Mouse (Mus musculus): ENCODE results near the gene Mmel1.

Gene Mmel1

DNA sequence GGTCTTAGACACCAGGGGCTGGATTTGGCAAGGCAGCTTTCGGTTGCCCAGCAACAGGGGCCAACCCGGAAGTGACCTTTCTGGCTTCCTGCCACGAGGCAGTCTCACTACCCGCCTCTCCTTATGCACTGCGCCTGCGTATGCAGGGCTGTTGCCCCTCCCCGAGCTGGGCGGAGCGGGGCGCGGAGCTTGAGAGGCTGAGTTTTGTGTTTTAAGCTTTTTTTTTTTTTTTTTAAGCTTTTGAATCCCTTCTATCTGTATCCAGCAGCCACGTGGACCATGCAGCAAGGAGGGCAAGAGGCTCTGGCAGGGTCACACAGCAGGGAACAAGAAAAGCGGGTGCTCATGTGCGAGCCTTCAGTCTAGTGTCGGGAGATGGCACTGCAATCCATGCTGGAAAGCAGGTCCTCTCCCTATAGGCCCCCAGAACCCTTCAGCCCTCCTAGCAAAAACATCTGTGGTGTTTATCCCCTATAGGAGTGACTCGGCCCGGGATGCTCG, 5.1 kb upstream of the Mmel1 start:
- DNase-seq (ENCODE audit: low read depth): peak; percentile 79

DNA sequence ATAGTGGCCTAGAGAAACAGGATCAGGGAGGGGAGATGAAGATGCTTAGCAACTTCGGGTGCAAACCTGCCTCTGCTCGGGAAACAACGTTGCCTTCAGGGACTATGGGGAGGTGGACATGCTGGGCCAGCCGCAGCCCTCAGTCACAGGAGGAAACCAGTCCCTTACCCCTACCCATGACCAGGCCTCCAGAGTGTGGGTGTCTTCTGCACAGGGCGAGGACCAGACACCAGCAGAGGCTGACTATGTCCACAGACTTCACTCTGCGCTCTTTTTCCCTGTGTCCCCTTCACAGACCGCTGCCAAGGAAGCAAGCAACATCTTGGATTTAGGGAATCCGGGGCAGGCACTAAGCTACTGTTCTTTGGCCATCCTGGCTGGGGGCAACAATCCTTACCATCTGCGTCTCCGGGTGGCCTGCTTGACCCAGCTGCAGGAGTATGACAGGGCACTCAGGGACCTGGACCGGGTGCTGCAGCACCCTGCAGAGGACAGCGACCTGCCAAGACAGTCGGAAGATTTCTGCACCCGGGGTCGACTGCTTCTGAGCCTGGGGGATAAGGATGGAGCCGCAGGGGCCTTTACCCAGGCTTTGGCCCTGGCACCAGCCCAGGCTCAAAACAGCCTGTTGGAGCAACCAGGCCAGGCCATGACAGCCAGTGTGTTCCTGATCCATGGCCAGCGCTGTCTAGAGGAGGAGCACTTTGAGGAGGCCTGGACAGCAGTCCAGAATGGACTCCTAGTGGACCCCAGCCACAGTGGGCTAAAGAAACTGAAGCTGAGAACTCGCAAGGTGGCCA, 4.2 kb upstream of the Mmel1 start:
- no peak for DNase-seq (ENCODE audit: low read depth)

DNA sequence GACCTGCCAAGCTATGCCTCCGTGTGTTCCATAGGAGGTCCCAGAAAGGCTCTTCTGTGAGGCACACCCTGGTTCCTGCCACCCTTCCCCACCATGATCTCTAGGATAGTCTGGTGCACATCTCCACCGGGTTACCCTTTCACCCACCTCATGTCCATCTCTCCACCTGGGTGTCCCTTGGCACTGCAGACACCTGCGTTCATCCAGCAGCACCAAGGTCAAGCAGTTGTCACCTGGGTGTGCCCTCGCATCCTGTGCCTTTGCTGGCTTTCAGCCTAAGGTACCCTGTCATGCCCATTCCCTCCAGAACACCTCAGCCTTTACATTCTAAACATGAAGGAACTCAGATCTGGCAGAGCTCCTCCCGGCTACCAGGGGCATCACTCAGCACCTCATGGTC, 3.0 kb upstream of the Mmel1 start:
- DNase-seq (ENCODE audit: low read depth): no peak

DNA sequence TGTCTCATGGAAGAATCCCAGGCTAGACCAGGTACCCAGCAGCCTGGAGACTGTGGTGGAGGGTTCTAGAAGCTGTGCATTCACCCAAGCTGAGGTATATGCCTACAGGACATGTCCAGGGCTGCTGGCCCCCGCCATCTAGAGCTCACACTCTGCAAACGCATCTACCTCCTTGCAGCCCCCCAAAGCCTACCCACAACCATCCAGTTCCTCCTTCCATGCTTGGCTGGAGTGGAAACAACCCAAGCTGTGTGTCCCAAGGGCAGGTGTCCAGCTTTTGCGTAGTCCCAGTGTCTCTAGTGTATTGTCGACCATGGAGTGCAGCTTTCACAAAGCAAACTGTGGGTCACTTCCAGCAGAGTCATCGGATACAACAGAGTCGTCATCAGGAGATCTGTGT, 2.1 kb upstream of the Mmel1 start:
- DNase-seq (ENCODE audit: low read depth): no peak

DNA sequence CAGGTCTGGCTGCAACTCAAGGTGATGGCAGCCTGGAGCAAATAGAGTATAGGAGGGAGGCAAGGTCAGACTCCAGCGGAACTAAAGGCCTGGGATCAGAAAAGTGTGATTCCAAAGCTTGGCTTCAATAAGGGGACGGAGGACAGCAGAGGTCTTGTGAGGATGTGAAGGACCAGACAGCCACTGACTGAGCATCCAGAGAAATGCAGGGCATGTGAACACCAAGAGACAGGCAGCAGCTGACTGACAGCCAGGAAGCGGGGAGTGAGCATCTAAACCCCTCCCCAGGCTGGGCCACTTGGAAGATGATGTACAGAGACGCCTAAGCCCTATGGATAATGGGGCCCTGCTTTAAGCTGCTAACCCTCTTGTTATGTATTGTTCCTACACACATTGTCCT, 1.3 kb downstream of the Mmel1 start:
- no peak for DNase-seq (ENCODE audit: low read depth)

DNA sequence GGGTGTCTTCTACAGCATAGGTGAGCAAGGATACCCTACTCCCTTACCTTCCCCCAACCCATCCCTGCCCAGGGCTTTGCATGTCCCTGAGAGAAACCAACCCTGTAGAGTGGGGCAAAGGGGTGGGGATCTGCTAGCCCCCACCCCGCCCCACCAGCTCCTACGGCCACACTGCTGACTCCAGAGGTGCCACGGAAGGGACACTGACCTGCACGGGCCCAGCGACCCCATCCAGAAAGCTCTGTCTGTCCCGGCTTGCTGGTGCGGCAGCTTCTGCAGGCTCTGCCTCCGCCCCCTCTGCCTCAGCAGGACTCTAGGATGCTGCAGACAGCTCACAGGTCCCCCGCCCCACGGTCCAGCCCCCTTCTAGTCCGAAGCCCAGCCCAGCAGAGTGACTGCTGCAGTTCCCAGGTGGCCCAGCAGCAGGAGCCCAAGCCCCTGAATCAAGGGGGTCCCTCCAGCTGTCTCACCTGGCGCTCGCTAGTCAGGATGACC, 2.4 kb downstream of the Mmel1 start:
- no peak for DNase-seq (ENCODE audit: low read depth)

DNA sequence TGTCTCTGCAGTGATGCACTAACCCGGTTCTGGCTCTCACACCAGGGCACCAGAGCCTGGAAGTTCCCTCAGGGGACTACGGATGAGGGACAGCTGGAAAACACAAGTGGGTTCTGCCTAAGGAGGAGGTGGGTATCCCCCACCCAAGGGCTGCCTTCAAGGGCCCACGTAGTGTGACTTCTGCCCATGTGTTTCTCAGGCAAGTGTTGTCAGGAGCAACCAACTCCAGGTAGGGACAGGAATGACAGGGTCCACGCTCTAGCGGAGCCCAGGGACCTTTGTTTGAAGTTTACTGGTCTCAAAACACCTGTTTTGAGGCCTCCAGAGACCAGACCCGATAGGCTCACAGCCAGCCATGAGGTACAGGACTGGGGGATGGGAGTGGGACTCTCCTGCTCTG, 3.8 kb downstream of the Mmel1 start:
- DNase-seq (ENCODE audit: low read depth): no peak

DNA sequence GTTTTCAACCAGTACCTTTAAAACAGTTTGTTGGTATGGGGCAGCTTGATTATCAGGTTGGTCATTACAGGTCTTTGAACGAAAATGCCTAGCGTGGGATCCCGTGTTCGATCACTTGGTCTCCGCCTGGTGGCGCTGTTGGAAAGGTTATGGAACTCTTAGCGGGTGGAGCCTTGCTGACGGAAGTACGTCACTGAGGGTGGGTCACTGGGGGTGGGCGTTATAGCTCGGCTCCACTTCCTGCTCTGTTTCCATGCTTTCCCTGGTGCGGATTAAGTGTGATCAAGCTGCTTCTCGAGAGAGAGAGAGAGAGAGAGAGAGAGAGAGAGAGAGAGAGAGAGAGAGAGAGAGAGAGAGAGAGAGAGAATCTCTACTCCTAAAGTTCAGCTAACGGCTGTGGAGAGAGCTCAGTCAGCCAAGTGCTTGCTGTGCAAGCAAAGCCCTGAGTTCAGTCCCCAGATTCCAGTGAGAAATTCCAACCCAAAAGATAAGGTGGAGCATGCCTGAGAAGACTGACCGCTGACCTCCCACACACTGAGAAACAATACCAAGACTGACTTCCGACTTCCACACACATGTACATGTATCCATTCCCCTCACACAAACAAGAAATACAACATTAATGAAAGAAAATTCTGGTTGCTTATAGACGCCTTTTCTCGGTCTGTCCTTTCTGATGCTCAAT, 8.6 kb downstream of the Mmel1 start:
- DNase-seq (ENCODE audit: low read depth): peak; percentile 93

DNA sequence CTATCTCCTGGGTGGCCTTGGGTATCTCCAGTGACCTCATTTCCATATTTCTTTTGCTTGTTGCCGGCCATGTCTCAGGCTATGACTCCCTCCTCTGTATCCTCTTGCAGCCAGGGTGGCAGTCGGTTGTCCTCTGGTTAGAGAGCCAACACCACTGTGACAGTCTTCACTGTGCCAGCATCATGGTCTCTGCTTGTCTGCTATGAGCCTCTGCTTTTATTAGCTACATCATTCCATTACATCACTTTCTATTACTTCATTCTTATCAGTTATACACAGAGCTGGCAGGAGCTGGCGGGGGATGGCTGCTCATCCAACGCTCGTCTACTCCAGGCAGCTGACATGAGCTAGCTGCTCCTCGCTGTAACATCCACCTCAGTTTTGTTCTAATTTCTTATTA, 11.3 kb downstream of the Mmel1 start:
- peak; percentile 72 for DNase-seq (ENCODE audit: low read depth)

DNA sequence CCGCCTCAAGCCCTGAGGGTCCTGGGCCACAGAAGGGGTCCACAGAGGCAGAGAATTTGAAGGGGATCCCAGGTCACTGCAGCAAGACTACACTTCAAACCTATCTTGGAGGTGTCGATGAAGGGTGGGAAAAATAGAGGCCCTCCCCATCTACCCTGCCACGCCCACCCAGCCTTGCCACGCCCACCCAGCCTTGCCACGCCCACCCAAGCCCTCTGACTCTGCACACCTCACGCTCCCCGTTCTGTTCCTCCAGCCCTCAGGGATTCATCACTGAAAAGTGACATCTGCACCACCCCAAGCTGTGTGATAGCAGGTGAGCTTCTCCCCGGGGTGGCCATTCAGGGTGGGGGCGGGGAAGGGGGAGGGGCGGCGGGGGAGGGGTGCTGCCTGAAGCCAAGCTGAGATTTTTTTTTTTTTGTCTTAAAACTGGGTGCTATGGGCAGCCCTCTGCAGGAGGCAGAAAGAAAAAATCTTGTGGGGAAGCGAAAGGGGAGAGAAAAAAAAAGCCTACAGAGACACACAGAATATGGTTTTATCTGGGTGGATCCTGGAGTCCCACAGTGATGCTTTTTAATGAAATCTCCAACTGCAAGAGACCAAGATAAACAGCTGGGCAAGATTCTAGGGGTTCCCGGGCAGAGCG, 12.8 kb downstream of the Mmel1 start:
- DNase-seq (ENCODE audit: low read depth): no peak

DNA sequence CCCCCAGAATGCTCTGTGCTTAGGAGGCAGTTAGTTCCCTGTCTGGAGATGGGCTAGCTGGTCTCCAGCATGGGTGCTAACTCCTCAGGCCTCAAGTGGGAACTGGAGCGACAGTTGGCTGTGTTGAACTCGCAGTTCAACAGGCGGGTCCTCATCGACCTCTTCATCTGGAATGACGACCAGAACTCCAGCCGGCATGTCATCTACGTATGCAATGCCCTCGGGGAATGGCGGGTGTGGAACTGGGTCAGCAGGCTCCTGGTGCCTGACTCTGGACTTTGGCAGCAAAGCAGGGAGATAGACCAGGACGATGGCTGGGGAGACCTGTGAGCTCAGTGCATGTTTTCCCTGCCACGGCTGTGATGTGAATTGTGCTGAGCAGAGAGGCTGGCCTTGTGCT, 16.0 kb downstream of the Mmel1 start:
- no peak for DNase-seq (ENCODE audit: low read depth)

DNA sequence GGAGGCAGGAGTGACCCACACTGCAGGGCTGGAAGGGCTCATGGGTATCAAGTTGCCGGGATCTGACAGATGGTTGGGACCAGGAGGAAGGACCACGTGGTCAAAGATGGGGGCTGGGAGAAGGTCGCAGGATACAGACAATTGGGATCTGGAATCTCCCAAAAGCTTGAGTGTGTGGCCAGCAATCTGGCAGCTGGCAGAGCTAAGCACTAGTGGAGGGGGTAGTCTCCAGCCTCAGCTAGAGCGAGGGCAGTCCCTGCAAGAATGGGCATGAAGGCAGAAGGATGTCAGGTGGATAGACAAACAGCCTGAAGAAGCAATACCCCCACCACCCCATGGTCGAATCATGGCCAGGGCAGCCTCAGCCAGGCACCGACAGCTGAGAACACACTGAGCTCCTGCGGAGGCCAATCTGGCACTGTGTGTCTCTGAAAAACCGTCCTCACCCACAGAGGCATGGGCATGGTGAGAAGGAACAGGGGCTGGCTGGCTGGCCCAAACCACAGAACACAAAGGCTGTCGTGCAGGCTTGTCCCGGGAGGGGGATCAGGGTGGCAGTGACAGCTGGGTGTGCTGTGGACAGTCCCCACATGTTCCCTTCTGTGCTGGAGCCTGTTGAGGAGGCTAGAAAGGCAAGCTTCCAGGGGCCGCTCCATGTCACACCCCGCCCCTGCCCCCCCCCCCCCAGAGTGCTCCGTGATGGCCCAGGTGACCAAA, 17.6 kb downstream of the Mmel1 start:
- DNase-seq (ENCODE audit: low read depth): no peak

DNA sequence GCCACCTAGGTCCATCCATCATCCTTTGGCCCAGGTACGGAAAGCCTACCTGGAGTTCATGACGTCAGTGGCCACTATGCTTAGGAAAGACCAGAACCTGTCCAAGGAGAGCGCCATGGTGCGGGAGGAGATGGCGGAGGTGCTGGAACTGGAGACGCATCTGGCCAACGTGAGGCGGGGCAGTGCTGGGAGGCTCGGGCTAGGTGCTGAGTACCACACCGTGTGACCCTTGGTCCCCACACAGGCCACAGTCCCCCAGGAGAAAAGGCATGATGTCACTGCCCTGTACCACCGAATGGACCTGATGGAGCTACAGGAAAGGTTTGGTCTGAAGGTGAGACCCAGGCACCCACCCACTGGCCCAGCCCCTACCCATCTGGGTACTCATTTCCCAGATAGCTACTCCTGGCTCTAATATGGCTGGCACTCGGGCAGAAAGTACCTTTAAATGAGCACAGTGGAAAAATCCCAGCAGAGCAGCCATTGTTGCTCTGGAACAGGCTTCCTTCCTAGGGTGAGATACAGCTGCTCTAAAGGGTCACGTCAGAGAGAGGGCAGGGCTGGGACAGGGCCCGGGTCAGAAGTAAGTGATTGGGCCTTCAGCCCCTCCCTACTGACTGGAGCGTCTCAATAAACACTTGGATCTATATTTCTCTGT, 18.3 kb downstream of the Mmel1 start:
- no peak for DNase-seq (ENCODE audit: low read depth)

DNA sequence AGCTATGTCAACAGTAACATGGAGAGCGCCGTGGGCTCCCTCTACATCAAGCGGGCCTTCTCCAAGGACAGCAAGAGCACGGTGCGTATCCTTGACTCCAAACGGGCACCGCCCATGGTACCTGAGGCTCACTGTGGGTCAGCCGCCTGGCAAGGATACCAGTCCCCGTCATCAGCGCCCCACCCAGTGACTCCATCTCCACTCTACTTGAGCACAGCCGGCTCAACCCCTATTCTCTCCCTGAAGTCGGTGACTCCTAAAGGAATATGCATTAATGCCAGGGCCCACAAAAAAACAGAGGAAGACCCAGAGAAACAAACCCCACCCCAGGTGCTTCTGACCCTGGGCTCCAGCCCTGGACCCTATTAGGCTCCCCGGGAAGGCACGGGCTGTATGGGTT, 21.5 kb downstream of the Mmel1 start:
- no peak for DNase-seq (ENCODE audit: low read depth)

DNA sequence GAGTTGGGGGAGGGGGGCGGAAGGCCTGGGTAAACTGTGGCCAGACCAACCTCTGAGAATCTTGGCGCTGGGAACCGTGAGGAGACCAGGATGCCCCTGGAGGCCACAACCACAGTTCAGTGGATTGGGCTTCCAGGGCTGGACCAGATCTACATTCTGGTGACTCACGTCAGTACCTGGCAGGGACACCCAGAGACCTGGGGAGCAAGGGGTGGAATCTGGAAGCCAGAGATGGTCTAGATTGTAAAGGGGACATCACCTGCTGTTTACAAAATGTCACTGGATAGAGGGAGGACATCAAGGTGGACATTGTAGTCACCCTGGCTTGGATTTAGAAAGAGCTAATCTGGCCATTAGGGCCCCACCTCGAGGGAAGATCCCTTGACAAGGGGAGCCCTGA, 26.2 kb downstream of the Mmel1 start:
- no peak for DNase-seq (ENCODE audit: low read depth)

DNA sequence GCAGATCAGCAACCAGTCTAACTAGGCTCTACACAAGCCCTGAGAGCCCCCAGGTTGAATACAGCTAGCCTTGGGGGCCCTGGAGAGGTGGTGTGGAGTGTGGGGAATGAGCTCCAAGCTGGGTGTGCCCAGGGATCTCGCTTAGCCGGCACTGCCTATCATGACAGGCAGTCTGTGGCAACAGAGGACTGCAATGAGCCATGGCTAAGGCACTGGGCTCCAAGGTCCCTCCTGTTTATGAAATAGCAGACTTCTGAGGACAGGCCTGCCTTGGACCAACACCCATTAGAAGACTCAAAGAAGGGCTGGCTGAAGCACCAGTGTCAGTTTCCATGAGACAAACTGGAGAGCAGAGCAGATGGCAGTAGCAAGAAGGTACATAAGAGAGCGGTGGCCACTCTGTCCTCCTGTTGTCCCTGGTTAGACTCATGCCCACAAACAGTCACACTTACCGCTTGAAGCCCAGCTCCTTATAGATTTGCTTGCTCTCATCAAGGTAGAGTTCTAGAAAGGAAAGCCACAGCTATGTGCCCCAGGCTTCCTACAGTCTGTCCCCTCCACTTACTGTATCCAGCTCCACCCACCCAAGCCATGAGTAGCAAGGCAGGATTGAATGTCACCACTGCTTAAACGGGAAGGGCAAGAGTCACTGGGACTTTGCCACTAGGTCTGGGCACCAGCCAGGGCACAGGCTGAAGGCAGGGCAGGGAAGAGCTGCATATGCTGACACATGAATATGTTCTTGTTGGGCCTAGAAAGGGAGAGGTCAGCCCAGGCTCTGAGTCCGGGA, 28.5 kb downstream of the Mmel1 start:
- no peak for DNase-seq (ENCODE audit: low read depth)

DNA sequence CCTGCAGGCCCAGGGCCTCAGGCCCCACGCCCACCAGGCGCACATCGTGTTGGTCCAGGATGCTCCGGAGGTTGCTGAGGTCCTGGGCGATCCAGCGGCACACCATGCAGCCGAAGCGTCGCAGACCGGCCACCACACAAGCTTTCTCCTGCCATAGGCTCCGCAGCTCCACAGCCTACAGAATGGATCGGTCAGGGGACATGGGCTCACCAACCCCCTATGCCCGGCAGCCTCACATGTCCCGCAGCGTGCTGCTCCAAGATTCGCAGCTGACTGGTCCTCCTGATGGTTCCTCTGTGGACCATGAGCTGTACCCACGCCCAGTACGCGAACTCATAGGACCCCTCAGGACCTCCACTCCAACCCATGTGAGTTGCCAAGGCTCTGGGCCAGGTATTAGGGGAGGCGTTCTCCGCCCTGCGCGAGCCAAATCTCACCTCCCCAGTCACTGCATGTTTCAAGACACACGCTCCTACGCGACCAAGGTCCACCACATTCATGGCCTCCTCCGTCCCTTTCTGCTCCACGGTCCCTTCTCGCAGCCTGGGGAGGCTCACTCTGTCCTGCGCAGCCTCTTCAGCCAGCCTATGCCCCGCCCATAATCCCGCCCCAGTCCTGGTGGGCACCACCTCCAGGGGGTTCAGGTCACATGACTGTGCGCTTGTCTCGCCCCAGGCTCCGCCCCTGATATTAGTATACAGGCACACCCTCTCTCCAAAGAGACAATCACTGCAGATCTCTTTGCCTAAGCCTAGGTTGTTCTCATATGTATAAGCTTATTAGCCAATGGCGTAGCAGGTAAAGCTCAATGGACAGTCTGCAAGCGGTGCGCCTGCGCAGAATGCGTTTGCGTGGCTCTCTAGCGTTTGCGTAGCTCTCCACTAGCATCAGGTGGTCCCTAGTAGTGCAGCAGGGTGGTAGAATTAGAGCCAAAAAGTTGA, 29.4 kb downstream of the Mmel1 start, which contains the start of gene Fam213b:
TSS of gene Fam213b (minus strand) at position 630 of the 941 bp plus-strand sequence.
- DNase-seq (ENCODE audit: low read depth): peak; percentile 86

DNA sequence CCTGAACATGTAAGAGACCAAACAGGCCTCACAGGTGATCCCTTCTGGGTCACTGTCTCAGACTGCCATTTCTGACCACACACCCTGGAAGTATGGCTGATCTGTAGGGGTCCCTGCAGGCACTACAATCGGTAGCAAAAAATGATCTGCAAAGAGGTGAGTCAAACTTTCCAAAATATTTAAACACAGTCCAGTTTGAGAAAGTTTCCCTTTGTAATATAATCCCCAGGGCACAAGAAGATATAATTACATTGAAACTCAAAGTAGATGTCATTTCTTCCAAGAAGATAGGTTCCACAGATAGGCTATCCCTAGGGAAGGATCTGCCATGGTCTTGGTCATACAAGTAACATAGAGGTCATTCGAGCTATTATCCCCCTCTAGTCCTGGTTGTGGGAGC, 33.0 kb downstream of the Mmel1 start:
- DNase-seq (ENCODE audit: low read depth): no peak

DNA sequence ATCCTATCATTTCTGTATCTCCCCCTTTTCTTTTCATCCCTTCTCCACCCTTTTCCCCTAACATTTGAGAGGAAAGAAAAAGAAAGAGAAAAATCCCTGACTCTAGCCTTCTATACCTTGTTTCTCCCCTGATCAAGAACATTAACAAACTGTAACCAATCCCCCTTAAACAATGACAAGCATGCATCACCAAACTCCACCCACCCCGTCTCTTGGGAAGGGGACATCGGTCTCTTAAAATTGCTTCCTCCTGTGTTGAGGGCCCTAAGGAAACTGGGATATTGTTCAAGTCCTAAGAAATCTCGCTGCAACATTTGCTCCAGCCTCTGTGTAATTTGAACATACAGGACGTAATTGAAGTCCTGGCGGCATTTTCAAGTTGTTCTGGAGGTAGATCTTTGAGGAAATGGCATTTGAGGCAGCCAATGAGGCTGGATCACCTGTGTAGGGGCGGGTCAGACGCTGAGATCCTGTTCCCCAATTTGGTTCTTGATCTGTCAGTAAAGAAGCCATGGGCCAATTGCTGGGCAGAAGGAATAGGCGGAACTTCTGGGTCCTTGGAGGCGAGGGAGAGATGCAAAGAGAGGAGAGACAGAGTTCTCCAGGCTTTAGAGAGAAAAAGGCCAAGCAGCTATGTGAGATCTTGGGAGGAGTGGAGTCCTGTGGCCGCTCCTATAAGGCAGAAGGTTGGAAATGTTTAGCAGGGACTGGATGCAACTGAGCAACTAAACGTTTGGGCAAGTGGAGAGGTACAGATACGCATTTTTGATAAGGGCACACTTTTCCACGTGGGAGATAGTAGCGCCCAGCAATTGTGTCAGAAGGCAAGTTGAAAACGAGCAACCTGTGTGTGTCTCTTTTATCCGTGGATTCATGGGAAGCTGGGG, 35.0 kb downstream of the Mmel1 start:
- peak; percentile 88 for DNase-seq (ENCODE audit: low read depth)

All from c-Kit-positive CD71-positive TER-119-negative erythroid progenitor cells, embryonic 14.5 days (primary cell).